Mouse (Mus musculus) hindbrain, embryonic 10.5 days (tissue): Measurements from ENCODE around the gene Bcas3. TPM values are rescaled to one million over a fixed set of nuclear protein-coding genes. Genes with fewer than 3 reads are reported as not detected.

Experiments
- DNase-seq: peaks from one replicate; pipeline ENCODE4 v3.0.0-alpha.2; 2017; ENCODE audit warnings: low spot score
- H3K27ac ChIP-seq: fragments of 300-500 bp; sonication (generic); 2 replicates; pipeline ENCODE4 v1.5.1; 2016; ENCODE audit warnings: mild to moderate bottlenecking, moderate library complexity
- H3K27me3 ChIP-seq: fragments of 300-500 bp; sonication (generic); 2 replicates; pipeline ENCODE4 v1.6.1; 2016; ENCODE audit warnings: mild to moderate bottlenecking; ENCODE audit not compliant: poor library complexity, insufficient read depth, severe bottlenecking
- H3K36me3 ChIP-seq: fragments of 300-500 bp; sonication (generic); 2 replicates; pipeline ENCODE4 v1.6.1; 2016; ENCODE audit warnings: mild to moderate bottlenecking, moderate library complexity
- H3K4me1 ChIP-seq: fragments of 300-500 bp; sonication (generic); replicated peaks from 2 replicates; pipeline ENCODE4 v1.6.1; 2016; ENCODE audit warnings: mild to moderate bottlenecking
- H3K4me3 ChIP-seq: fragments of 300-500 bp; sonication (generic); 2 replicates; pipeline ENCODE4 v1.5.1; 2016; ENCODE audit warnings: mild to moderate bottlenecking, moderate library complexity
- H3K9me3 ChIP-seq: fragments of 300-500 bp; sonication (generic); 2 replicates; pipeline ENCODE4 v1.6.1; 2016; ENCODE audit warnings: mild to moderate bottlenecking, moderate library complexity
- WGBS: fragments of 180-500 bp; shearing (Covaris S2); methylation state at CpG from one replicate; pipeline ENCODE4 v1.1.7; 2016; 5-methylcytosine and 5-hydroxymethylcytosine counted together
- polyA plus RNA-seq: library from polyadenylated mRNA; unstranded; fragments of >200 nt; fragmentation: Nextera tagmentation; extraction: Ambion mirVana; gene quantifications from 2 replicates; pipeline ENCODE4 v1.2.1, GENCODE M21; 2016

Bcas3 gene
- polyA plus RNA-seq, 1 experiment from 2014 or later, result 37.3 TPM

- Histone ChIP-seq H3K9me3 (no peaks in the 10 kb centered on the region), H3K4me3 (no peak overlapping the region), H3K27ac (no peak overlapping the region), H3K36me3 (no peaks in the 10 kb centered on the region), H3K4me1 (peaks cover 24% of the 10 kb centered on the region), H3K27me3 (peaks cover 54% of the 10 kb centered on the region)
- DNase-seq, result no peak
- WGBS, result 71% methylated on average over 7 of the region's 7 CpGs
Measured at GRCm38 (mm10) chr11:85775492-85775891, 422.5 kb downstream of the Bcas3 start.

GRCm38 (mm10) chr11:85776861-85777360 is 423.9 kb downstream of the Bcas3 start:
- Histone ChIP-seq H3K27ac (no peak overlapping the region), H3K4me3 (no peak overlapping the region), H3K36me3 (no peaks in the 10 kb centered on the region), H3K27me3 (peaks cover 44% of the 10 kb centered on the region), H3K4me1 (peaks cover 24% of the 10 kb centered on the region), H3K9me3 (no peaks in the 10 kb centered on the region)
- WGBS, result 72% methylated on average over 7 of the region's 7 CpGs
- DNase-seq, result no peak

- Histone ChIP-seq H3K27ac (no peak overlapping the region), H3K27me3 (peaks cover 33% of the 10 kb centered on the region), H3K9me3 (no peaks in the 10 kb centered on the region), H3K4me3 (no peak overlapping the region), H3K4me1 (peaks cover 21% of the 10 kb centered on the region), H3K36me3 (no peaks in the 10 kb centered on the region)
- WGBS, result 95% methylated on average over 2 of the region's 2 CpGs
- DNase-seq, result no peak
Measured at GRCm38 (mm10) chr11:85777950-85778349, 425.0 kb downstream of the Bcas3 start.

- Histone ChIP-seq H3K27me3 (peaks cover 19% of the 10 kb centered on the region), H3K27ac (no peak overlapping the region), H3K4me1 (peaks cover 22% of the 10 kb centered on the region), H3K4me3 (no peak overlapping the region), H3K9me3 (no peaks in the 10 kb centered on the region), H3K36me3 (no peaks in the 10 kb centered on the region)
- DNase-seq, result no peak
- 76% methylated on average over 4 of the region's 4 CpGs for WGBS
Measured at GRCm38 (mm10) chr11:85780303-85780702, 427.3 kb downstream of the Bcas3 start.

- Histone ChIP-seq H3K9me3 (no peaks in the 10 kb centered on the region), H3K4me1 (peaks cover 19% of the 10 kb centered on the region; the same call in 1 of the 2 replicates), H3K27me3 (peaks cover 7% of the 10 kb centered on the region; the same call in 1 of the 2 replicates), H3K4me3 (no peak overlapping the region), H3K36me3 (no peaks in the 10 kb centered on the region), H3K27ac (no peak overlapping the region; the same call in 1 of the 2 replicates)
- WGBS, result 80% methylated on average over 3 of the region's 3 CpGs
- DNase-seq, result no peak
Measured at GRCm38 (mm10) chr11:85786113-85786718, 433.2 kb downstream of the Bcas3 start.

- no peaks in the 10 kb centered on the region for H3K36me3 ChIP-seq
- H3K27ac ChIP-seq, result no peak overlapping the region
- no peak for DNase-seq
- no peaks in the 10 kb centered on the region for H3K9me3 ChIP-seq
- H3K4me3 ChIP-seq, result no peak overlapping the region
- peaks cover 14% of the 10 kb centered on the region; the same call in 1 of the 2 replicates for H3K27me3 ChIP-seq
- 88% methylated on average over 7 of the region's 7 CpGs for WGBS
- H3K4me1 ChIP-seq, result peaks cover 33% of the 10 kb centered on the region
Measured at GRCm38 (mm10) chr11:85789750-85790149, 436.8 kb downstream of the Bcas3 start.

- no peak overlapping the region for H3K4me3 ChIP-seq
- H3K27ac ChIP-seq, result no peak overlapping the region; the same call in 1 of the 2 replicates
- no peaks in the 10 kb centered on the region for H3K36me3 ChIP-seq
- no peak for DNase-seq
- 69% methylated on average over 2 of the region's 2 CpGs for WGBS
- H3K27me3 ChIP-seq, result peaks cover 14% of the 10 kb centered on the region; the same call in 1 of the 2 replicates
- peaks cover 27% of the 10 kb centered on the region for H3K4me1 ChIP-seq
- no peaks in the 10 kb centered on the region for H3K9me3 ChIP-seq
Measured at GRCm38 (mm10) chr11:85790267-85790666, 437.3 kb downstream of the Bcas3 start.

- WGBS, result 79% methylated on average over 1 of the region's 1 CpGs
Measured at GRCm38 (mm10) chr11:85791212-85791611, 438.2 kb downstream of the Bcas3 start.

GRCm38 (mm10) chr11:85792534-85793215 is 439.7 kb downstream of the Bcas3 start:
- H3K27me3 ChIP-seq, result peaks cover 8% of the 10 kb centered on the region; the same call in 1 of the 2 replicates
- H3K9me3 ChIP-seq, result no peaks in the 10 kb centered on the region
- H3K36me3 ChIP-seq, result no peaks in the 10 kb centered on the region
- DNase-seq, result no peak
- H3K4me1 ChIP-seq, result peaks cover 19% of the 10 kb centered on the region
- H3K27ac ChIP-seq, result no peak overlapping the region; the same call in 1 of the 2 replicates
- 63% methylated on average over 12 of the region's 12 CpGs for WGBS
- no peak overlapping the region for H3K4me3 ChIP-seq

More at GRCm38 (mm10) chr11:85791212-85791611, 438.2 kb downstream of the Bcas3 start:
- Histone ChIP-seq H3K4me1 (peaks cover 19% of the 10 kb centered on the region), H3K27me3 (peaks cover 14% of the 10 kb centered on the region; the same call in 1 of the 2 replicates), H3K36me3 (no peaks in the 10 kb centered on the region), H3K9me3 (no peaks in the 10 kb centered on the region), H3K4me3 (no peak overlapping the region), H3K27ac (no peak overlapping the region)
- DNase-seq, result no peak

GRCm38 (mm10) chr11:85799456-85799855 is 446.5 kb downstream of the Bcas3 start:
- no peak overlapping the region for H3K27ac ChIP-seq

GRCm38 (mm10) chr11:85799856-85800255 is 446.9 kb downstream of the Bcas3 start:
- H3K9me3 ChIP-seq, result no peaks in the 10 kb centered on the region
- no peaks in the 10 kb centered on the region for H3K27me3 ChIP-seq
- peaks cover 11% of the 10 kb centered on the region for H3K4me1 ChIP-seq
- no peak overlapping the region for H3K4me3 ChIP-seq
- no peak overlapping the region for H3K27ac ChIP-seq
- 75% methylated on average over 19 of the region's 19 CpGs for WGBS
- no peaks in the 10 kb centered on the region for H3K36me3 ChIP-seq
- no peak for DNase-seq

More at GRCm38 (mm10) chr11:85799456-85799855, 446.5 kb downstream of the Bcas3 start:
- Histone ChIP-seq H3K4me3 (no peak overlapping the region), H3K27me3 (no peaks in the 10 kb centered on the region), H3K4me1 (peaks cover 11% of the 10 kb centered on the region), H3K9me3 (no peaks in the 10 kb centered on the region), H3K36me3 (no peaks in the 10 kb centered on the region)
- DNase-seq, result no peak
- 85% methylated on average over 4 of the region's 4 CpGs for WGBS

- H3K27me3 ChIP-seq, result no peaks in the 10 kb centered on the region
- H3K4me3 ChIP-seq, result no peak overlapping the region
- DNase-seq, result no peak
- H3K27ac ChIP-seq, result no peak overlapping the region
- WGBS, result 85% methylated on average over 11 of the region's 11 CpGs
- no peaks in the 10 kb centered on the region for H3K36me3 ChIP-seq
- peaks cover 11% of the 10 kb centered on the region for H3K4me1 ChIP-seq
- no peaks in the 10 kb centered on the region for H3K9me3 ChIP-seq
Measured at GRCm38 (mm10) chr11:85800380-85800779, 447.4 kb downstream of the Bcas3 start.

GRCm38 (mm10) chr11:85804048-85804447 is 451.1 kb downstream of the Bcas3 start:
- 72% methylated on average over 5 of the region's 5 CpGs for WGBS
- DNase-seq, result no peak

More at GRCm38 (mm10) chr11:85804048-85804447, 451.1 kb downstream of the Bcas3 start:
- no peaks in the 10 kb centered on the region for H3K36me3 ChIP-seq
- no peaks in the 10 kb centered on the region; the same call in 1 of the 2 replicates for H3K27me3 ChIP-seq
- no peak overlapping the region for H3K27ac ChIP-seq
- H3K9me3 ChIP-seq, result no peaks in the 10 kb centered on the region
- H3K4me1 ChIP-seq, result peaks cover 11% of the 10 kb centered on the region
- no peak overlapping the region for H3K4me3 ChIP-seq
